Mouse (Mus musculus): ENCODE measurements around the gene Prom2. TPM values are rescaled to one million over a fixed set of nuclear protein-coding genes. Genes with fewer than 3 reads are reported as not detected.

Prom2 gene
- polyA plus RNA-seq, 1 experiment: 3.3 TPM

DNA sequence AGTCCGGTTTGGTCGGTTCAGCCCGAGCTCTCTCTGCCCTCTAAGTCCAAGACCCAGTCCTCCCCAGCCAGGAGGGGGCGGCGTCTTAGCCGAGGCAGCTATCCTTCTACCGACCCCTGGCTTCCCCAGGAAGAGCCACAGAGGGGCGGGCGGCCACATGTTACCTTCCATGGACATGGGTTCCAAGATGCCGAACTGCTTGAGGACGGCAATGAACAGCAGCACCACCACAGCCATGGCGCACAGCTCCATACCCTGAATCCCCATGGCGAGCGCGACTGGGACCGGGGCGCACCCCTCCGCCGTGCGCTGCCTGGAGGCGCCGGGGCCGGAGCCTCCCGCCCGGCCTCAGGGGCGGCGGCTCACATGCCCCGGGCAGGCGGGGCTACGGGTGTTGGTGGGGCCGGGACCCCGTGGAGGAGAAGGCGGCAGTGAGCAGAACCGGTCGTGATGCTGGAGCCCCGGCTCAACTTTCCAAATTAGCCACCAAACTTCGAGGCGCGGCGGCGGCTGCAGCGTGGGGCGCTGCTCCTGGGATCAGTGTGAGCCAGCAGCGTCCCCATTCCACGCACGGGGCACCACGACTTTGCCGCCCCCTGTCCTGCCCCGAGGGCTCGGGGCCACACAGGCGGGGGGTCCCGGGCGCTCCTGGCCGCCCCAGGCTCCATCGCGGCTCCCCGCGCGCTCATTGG, 59.3 kb downstream of the Prom2 start:
- no peak overlapping the region for H3K27ac ChIP-seq (ENCODE audit: insufficient read depth, low read length)
- H3K4me1 ChIP-seq (ENCODE audit: control insufficient read depth, insufficient read depth, low read length): peaks cover 21% of the 10 kb centered on the region
- no peak for DNase-seq
- H3K4me3 ChIP-seq (replicated peaks; ENCODE audit: insufficient read depth, low read depth, low read length): no peak overlapping the region
- no peak for TF ChIP-seq CTCF (IDR thresholded peaks at IDR 0.05; ENCODE audit: borderline replicate concordance, insufficient read depth, low read depth, low read length)
- no peak for TF ChIP-seq POLR2A (IDR thresholded peaks at IDR 0.05; ENCODE audit: borderline replicate concordance, insufficient read depth, low read length)
- no peaks in the 10 kb centered on the region for H3K27me3 ChIP-seq (ENCODE audit: control insufficient read depth, insufficient read depth, low read length)
- 30% methylated on average over 58 of the region's 59 CpGs for WGBS

DNA sequence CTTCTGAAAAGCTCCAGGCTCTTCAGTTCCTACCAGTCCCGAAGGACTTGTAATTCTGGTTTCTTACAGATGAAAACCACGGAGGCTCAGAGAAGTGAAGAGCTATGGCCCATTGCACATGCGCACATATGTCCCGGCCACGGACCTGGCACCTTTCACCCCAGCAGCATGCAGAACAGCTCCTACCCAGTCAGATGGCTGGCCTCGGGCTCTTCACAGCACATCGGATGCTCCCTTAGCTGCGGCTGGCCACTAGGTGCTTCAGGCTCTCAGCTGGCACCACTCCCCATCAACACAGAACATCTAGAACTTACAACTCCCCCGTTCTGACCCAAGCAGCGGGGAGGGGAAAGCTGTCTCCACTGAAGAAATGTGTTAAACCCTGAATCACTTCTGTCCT, 61.5 kb downstream of the Prom2 start:
- Histone ChIP-seq H3K27me3 (ENCODE audit: control insufficient read depth, insufficient read depth, low read length) (no peaks in the 10 kb centered on the region), H3K27ac (ENCODE audit: insufficient read depth, low read length) (no peak overlapping the region), H3K4me3 (replicated peaks; ENCODE audit: insufficient read depth, low read depth, low read length) (no peak overlapping the region), H3K4me1 (ENCODE audit: control insufficient read depth, insufficient read depth, low read length) (peaks cover 21% of the 10 kb centered on the region)
- no peak for TF ChIP-seq POLR2A (IDR thresholded peaks at IDR 0.05; ENCODE audit: borderline replicate concordance, insufficient read depth, low read length)
- no peak for TF ChIP-seq CTCF (IDR thresholded peaks at IDR 0.05; ENCODE audit: borderline replicate concordance, insufficient read depth, low read depth, low read length)
- DNase-seq: peak in 1 of 2 experiments; percentile 39
- WGBS: 29% methylated on average over 10 of the region's 10 CpGs

DNA sequence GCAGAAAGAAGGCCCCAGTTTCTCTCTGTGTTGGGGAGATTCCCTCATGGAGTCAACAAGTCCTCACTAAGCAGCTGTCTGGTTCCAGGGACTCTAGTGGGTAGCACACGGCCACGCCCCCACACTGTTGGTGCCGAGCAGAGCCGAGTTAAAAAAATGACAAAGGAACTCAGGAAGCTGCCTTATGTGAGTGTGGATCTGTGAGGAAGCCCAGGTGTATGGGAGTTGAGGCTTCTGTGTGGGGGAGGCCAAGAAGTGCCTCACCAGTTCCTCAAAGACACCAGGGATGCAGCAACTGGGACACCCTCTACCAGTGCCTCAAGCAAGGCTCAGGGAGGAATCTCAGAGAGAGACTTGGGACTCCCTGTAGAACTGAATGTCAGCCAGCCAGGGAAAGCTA, 62.1 kb downstream of the Prom2 start:
- no peak overlapping the region for H3K27ac ChIP-seq (ENCODE audit: insufficient read depth, low read length)
- WGBS: 66% methylated on average over 4 of the region's 4 CpGs
- no peak for TF ChIP-seq CTCF (IDR thresholded peaks at IDR 0.05; ENCODE audit: borderline replicate concordance, insufficient read depth, low read depth, low read length)
- TF ChIP-seq POLR2A (IDR thresholded peaks at IDR 0.05; ENCODE audit: borderline replicate concordance, insufficient read depth, low read length): no peak
- peaks cover 20% of the 10 kb centered on the region for H3K4me1 ChIP-seq (ENCODE audit: control insufficient read depth, insufficient read depth, low read length)
- H3K4me3 ChIP-seq (replicated peaks; ENCODE audit: insufficient read depth, low read depth, low read length): no peak overlapping the region
- no peaks in the 10 kb centered on the region for H3K27me3 ChIP-seq (ENCODE audit: control insufficient read depth, insufficient read depth, low read length)
- no peak for DNase-seq

Other genes starting within 250 kb of the Prom2 start
- 1.6 and 1.8 TPM in 2 replicates for gene Dusp2, start 205.3 kb downstream of the Prom2 start, polyA plus RNA-seq (2012; rRNA removed)
- gene Astl, start 202.8 kb downstream of the Prom2 start, polyA plus RNA-seq (2012; rRNA removed): not detected in 2 replicates
- gene Adra2b, start 178.3 kb downstream of the Prom2 start, polyA plus RNA-seq (2012; rRNA removed): 0.64 and 1.2 TPM in 2 replicates
- 0.36 and 0.38 TPM in 2 replicates for gene Gpat2, start 116.3 kb downstream of the Prom2 start, polyA plus RNA-seq (2012; rRNA removed)
- 42.9 and 45.7 TPM in 2 replicates for gene Fahd2a, start 96.9 kb downstream of the Prom2 start, polyA plus RNA-seq (2012; rRNA removed)
- gene Kcnip3, start 19.4 kb downstream of the Prom2 start, polyA plus RNA-seq (2012; rRNA removed): 81.6 and 83.9 TPM in 2 replicates
- 6.0 and 6.1 TPM in 2 replicates for gene Zfp661, start 45.6 kb upstream of the Prom2 start, polyA plus RNA-seq (2012; rRNA removed)
- 95.0 and 97.3 TPM in 2 replicates for gene Mrps5, start 45.8 kb upstream of the Prom2 start, polyA plus RNA-seq (2012; rRNA removed)
- 148 and 180 TPM in 2 replicates for gene Mal, start 115.2 kb upstream of the Prom2 start, polyA plus RNA-seq (2012; rRNA removed)
- 0.84 and 0.98 TPM in 2 replicates for gene Mall, start 188.5 kb upstream of the Prom2 start, polyA plus RNA-seq (2012; rRNA removed)
- gene Nphp1, start 247.4 kb upstream of the Prom2 start, polyA plus RNA-seq (2012; rRNA removed): 10.6 and 11.4 TPM in 2 replicates